Mouse (Mus musculus) small intestine, adult 2 months (tissue): ENCODE data around the gene Napsa. TPM values are rescaled to one million over a fixed set of nuclear protein-coding genes. Genes with fewer than 3 reads are reported as not detected.

Experiments
- H3K27ac ChIP-seq: fragments of 200-500 bp; 2 replicates; pipeline ENCODE4 v1.5.1; 2012; ENCODE audit warnings: low read depth, low read length, control low read depth, inconsistent platforms; ENCODE audit not compliant: insufficient read depth
- H3K27me3 ChIP-seq: fragments of 200-500 bp; 2 replicates; pipeline ENCODE4 v1.6.1; 2012; ENCODE audit warnings: mild to moderate bottlenecking, moderate library complexity, low read length, inconsistent platforms; ENCODE audit not compliant: control insufficient read depth, insufficient read depth
- H3K36me3 ChIP-seq: fragments of 200-500 bp; 2 replicates; pipeline ENCODE4 v1.6.1; 2012; ENCODE audit warnings: mild to moderate bottlenecking, low read length, control low read depth, inconsistent platforms; ENCODE audit not compliant: control insufficient read depth, insufficient read depth
- H3K4me1 ChIP-seq: fragments of 200-500 bp; 2 replicates; pipeline ENCODE4 v1.6.1; 2012; ENCODE audit warnings: low read length, inconsistent platforms, mixed read lengths; ENCODE audit not compliant: control insufficient read depth, insufficient read depth, insufficient read length
- H3K4me3 ChIP-seq: fragments of 200-500 bp; 2 replicates; pipeline ENCODE4 v1.5.1; 2012; ENCODE audit warnings: low read depth, mild to moderate bottlenecking, control low read depth, inconsistent platforms, low read length, moderate library complexity
- CTCF ChIP-seq: fragments of 200-500 bp; IDR thresholded peaks from 2 replicates; pipeline ENCODE4 v1.5.1; 2012; ENCODE audit warnings: low read depth, mild to moderate bottlenecking, control low read depth, inconsistent platforms, low read length, moderate library complexity, mixed read lengths; ENCODE audit not compliant: insufficient replicate concordance, insufficient read length; ENCODE audit errors: extremely low read depth
- POLR2A ChIP-seq: fragments of 200-500 bp; IDR thresholded peaks from 2 replicates; pipeline ENCODE4 v1.6.1; 2012; ENCODE audit warnings: low read depth, mild to moderate bottlenecking, control low read depth, inconsistent platforms, low read length, moderate library complexity
- WGBS: fragments of 180-500 bp; shearing (Covaris S2); methylation state at CpG from one replicate; pipeline ENCODE4 v1.1.7; 2018; 5-methylcytosine and 5-hydroxymethylcytosine counted together
- polyA plus RNA-seq: library from polyadenylated mRNA; depleted of rRNA; stranded (reverse); fragments of >200 nt; gene quantifications from 2 replicates; pipeline ENCODE4 v1.2.3, GENCODE M21; 2012

Napsa gene
- polyA plus RNA-seq, 1 experiment, result 11.1 TPM

- Histone ChIP-seq H3K27me3 (no peaks in the 10 kb centered on the region), H3K27ac (no peak overlapping the region), H3K4me3 (no peak overlapping the region), H3K36me3 (peaks cover 31% of the 10 kb centered on the region), H3K4me1 (no peaks in the 10 kb centered on the region)
- WGBS, result 93% methylated on average over 41 of the region's 41 CpGs
- TF ChIP-seq CTCF (no peak), POLR2A (no peak)
Observed at GRCm38 (mm10) chr7:44538756-44539624, 33.2 kb upstream of the Napsa start.

DNA sequence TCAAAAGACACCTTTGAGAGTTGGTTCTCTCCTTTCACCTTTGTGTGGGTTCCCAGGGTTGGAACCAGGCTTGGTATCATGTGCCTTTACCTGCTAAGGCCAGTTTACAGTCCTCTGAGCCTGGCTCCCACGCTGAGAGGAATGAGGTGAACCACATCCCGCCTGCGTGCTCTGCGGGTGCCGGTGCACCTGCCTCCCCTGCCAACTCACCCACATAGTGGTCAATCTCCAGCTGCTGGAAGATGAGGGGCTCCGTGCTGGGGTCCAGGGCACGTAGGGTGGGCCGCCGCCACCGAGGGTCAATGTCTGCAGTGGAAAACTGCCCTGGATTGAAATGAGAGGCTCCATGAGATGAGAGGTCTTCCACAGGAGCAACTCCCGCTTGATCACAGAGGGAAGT lies 29.6 kb upstream of the Napsa start:
- peaks cover 26% of the 10 kb centered on the region for H3K36me3 ChIP-seq
- peaks cover under 1% of the 10 kb centered on the region; the same call in 1 of the 2 replicates for H3K4me1 ChIP-seq
- no peaks in the 10 kb centered on the region for H3K27me3 ChIP-seq
- no peak overlapping the region for H3K27ac ChIP-seq
- 90% methylated on average over 11 of the region's 11 CpGs for WGBS
- TF ChIP-seq CTCF, result no peak
- no peak for TF ChIP-seq POLR2A
- no peak overlapping the region for H3K4me3 ChIP-seq

DNA sequence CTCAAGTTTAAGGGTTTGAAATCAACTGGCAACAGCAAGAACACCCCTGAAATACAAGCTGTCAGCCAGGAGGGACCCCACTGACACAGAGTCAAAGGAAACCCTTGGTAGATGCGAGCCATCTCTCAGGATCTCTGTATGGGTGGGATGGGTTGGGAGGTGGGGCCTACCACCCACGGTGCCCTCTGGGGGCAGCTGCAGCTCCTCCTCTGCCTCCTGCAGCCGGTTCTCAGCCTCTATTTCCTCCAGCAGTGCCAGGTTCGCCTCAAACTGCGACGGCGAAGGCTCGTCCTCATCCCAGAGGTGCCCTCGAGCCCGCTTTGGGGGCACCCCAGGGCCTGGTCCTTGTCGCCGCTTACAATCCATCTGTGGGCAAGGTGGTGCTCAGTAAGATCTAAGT lies 29.1 kb upstream of the Napsa start:
- 82% methylated on average over 12 of the region's 12 CpGs for WGBS
- H3K4me3 ChIP-seq, result no peak overlapping the region

GRCm38 (mm10) chr7:44546274-44546673 lies 25.9 kb upstream of the Napsa start:
- Histone ChIP-seq H3K36me3 (peaks cover 23% of the 10 kb centered on the region), H3K4me1 (peaks cover 6% of the 10 kb centered on the region; the same call in 1 of the 2 replicates), H3K4me3 (no peak overlapping the region), H3K27ac (no peak overlapping the region), H3K27me3 (no peaks in the 10 kb centered on the region)
- TF ChIP-seq POLR2A (no peak), CTCF (no peak)
- WGBS, result 96% methylated on average over 3 of the region's 3 CpGs

More for the DNA sequence above, 29.1 kb upstream of the Napsa start:
- H3K36me3 ChIP-seq, result peaks cover 26% of the 10 kb centered on the region
- TF ChIP-seq CTCF (no peak), POLR2A (no peak)
- H3K27ac ChIP-seq, result no peak overlapping the region
- peaks cover 6% of the 10 kb centered on the region; the same call in 1 of the 2 replicates for H3K4me1 ChIP-seq
- no peaks in the 10 kb centered on the region for H3K27me3 ChIP-seq

- 89% methylated on average over 13 of the region's 13 CpGs for WGBS
- peaks cover 28% of the 10 kb centered on the region for H3K36me3 ChIP-seq
- no peak for TF ChIP-seq CTCF
- TF ChIP-seq POLR2A, result no peak
- H3K27me3 ChIP-seq, result no peaks in the 10 kb centered on the region
- no peak overlapping the region for H3K27ac ChIP-seq
- no peak overlapping the region for H3K4me3 ChIP-seq
- peaks cover 6% of the 10 kb centered on the region; the same call in 1 of the 2 replicates for H3K4me1 ChIP-seq
Observed at GRCm38 (mm10) chr7:44547041-44547440, 25.1 kb upstream of the Napsa start.

DNA sequence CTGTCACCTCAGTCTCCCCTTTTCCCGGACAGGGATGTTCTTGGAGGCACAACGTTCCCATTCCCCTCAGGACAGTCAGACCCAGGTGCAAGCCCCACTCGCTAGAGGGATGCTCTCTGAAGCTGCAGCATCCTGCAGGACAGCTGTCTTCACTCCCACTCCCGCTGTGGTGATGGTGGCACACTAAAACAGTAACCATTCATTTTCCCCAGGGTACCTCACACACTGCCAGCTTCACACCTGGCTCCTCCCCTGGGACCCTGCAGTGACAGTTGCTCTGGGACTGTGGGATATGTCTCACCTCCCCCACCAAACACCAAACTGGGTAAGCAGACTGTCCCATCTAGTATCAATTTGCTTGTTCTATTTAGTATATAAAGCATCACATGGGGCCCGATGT lies 24.5 kb upstream of the Napsa start:
- TF ChIP-seq POLR2A (no peak), CTCF (no peak)
- H3K27ac ChIP-seq, result no peak overlapping the region

GRCm38 (mm10) chr7:44548497-44549087 lies 23.6 kb upstream of the Napsa start, which contains the start of gene Pold1:
Gene Pold1 (minus strand): TSS chr7:44548849.
- WGBS, result under 1% methylated on average over 43 of the region's 43 CpGs
- Histone ChIP-seq H3K4me3 (peak within 1 kb of the TSS; percentile 68), H3K4me1 (peaks cover 12% of the 10 kb centered on the region; the same call in 1 of the 2 replicates), H3K27ac (peak within 1 kb of the TSS; percentile 14; the same call in 1 of the 2 replicates), H3K27me3 (no peaks in the 10 kb centered on the region), H3K36me3 (peaks cover 34% of the 10 kb centered on the region)
- TF ChIP-seq CTCF (peak; percentile 84), POLR2A (peak; percentile 21; the same call in 1 of the 2 replicates)

More for the DNA sequence above, 24.5 kb upstream of the Napsa start:
- peaks cover 7% of the 10 kb centered on the region; the same call in 1 of the 2 replicates for H3K4me1 ChIP-seq
- H3K27me3 ChIP-seq, result no peaks in the 10 kb centered on the region
- H3K36me3 ChIP-seq, result peaks cover 34% of the 10 kb centered on the region
- 19% methylated on average over 5 of the region's 5 CpGs for WGBS
- peak overlapping the region; percentile 68 for H3K4me3 ChIP-seq
